Mouse (Mus musculus): ENCODE results near the gene Cwc27. TPM values are rescaled to one million over a fixed set of nuclear protein-coding genes. Genes with fewer than 3 reads are reported as not detected.
A peak's percentile ranks its signal among the peaks of the same experiment; 100 is the strongest.

Gene Cwc27
- polyA plus RNA-seq, 1 experiment: 22.4 TPM

- WGBS: 79% methylated on average over 3 of the region's 3 CpGs
- Histone ChIP-seq H3K27ac (ENCODE audit: control insufficient read depth, insufficient read depth, low read depth, low read length, poor library complexity) (no peak overlapping the region), H3K4me1 (ENCODE audit: control insufficient read depth, insufficient read depth, low read length) (no peaks in the 10 kb centered on the region), H3K4me3 (replicated peaks; ENCODE audit: control insufficient read depth, low read depth, low read length) (no peak overlapping the region)
- TF ChIP-seq CTCF (IDR thresholded peaks at IDR 0.05; ENCODE audit: control insufficient read depth, insufficient read depth, low read length): no peak
- no peak for TF ChIP-seq POLR2A (IDR thresholded peaks at IDR 0.05; ENCODE audit: borderline replicate concordance, control insufficient read depth, low read depth, low read length)
These were observed 124.2 kb downstream of the Cwc27 start for GRCm38 (mm10) chr13:104692710-104693109.

GRCm38 (mm10) chr13:104685537-104685936, 131.4 kb downstream of the Cwc27 start:
- no peaks in the 10 kb centered on the region for H3K4me1 ChIP-seq (ENCODE audit: control insufficient read depth, insufficient read depth, low read length)
- no peak overlapping the region for H3K27ac ChIP-seq (ENCODE audit: control insufficient read depth, insufficient read depth, low read depth, low read length, poor library complexity)
- no peak for TF ChIP-seq CTCF (IDR thresholded peaks at IDR 0.05; ENCODE audit: control insufficient read depth, insufficient read depth, low read length)
- WGBS: 55% methylated on average over 2 of the region's 2 CpGs
- H3K4me3 ChIP-seq (replicated peaks; ENCODE audit: control insufficient read depth, low read depth, low read length): no peak overlapping the region

- TF ChIP-seq POLR2A (IDR thresholded peaks at IDR 0.05; ENCODE audit: borderline replicate concordance, control insufficient read depth, low read depth, low read length) (no peak), CTCF (IDR thresholded peaks at IDR 0.05; ENCODE audit: control insufficient read depth, insufficient read depth, low read length) (no peak)
- WGBS: 84% methylated on average over 6 of the region's 6 CpGs
- H3K27ac ChIP-seq (ENCODE audit: control insufficient read depth, insufficient read depth, low read depth, low read length, poor library complexity): no peak overlapping the region
- H3K4me3 ChIP-seq (replicated peaks; ENCODE audit: control insufficient read depth, low read depth, low read length): no peak overlapping the region
- no peaks in the 10 kb centered on the region for H3K4me1 ChIP-seq (ENCODE audit: control insufficient read depth, insufficient read depth, low read length)
These were observed 132.5 kb downstream of the Cwc27 start for GRCm38 (mm10) chr13:104684361-104685011.

- Histone ChIP-seq H3K27ac (ENCODE audit: control insufficient read depth, insufficient read depth, low read depth, low read length, poor library complexity) (no peak overlapping the region), H3K4me3 (replicated peaks; ENCODE audit: control insufficient read depth, low read depth, low read length) (no peak overlapping the region), H3K4me1 (ENCODE audit: control insufficient read depth, insufficient read depth, low read length) (no peaks in the 10 kb centered on the region)
- no peak for TF ChIP-seq CTCF (IDR thresholded peaks at IDR 0.05; ENCODE audit: control insufficient read depth, insufficient read depth, low read length)
- TF ChIP-seq POLR2A (IDR thresholded peaks at IDR 0.05; ENCODE audit: borderline replicate concordance, control insufficient read depth, low read depth, low read length): no peak
- 67% methylated on average over 1 of the region's 1 CpGs for WGBS
These were observed 135.7 kb downstream of the Cwc27 start for GRCm38 (mm10) chr13:104681212-104681611.

GRCm38 (mm10) chr13:104661188-104661587, 155.8 kb downstream of the Cwc27 start:
- no peak overlapping the region for H3K27ac ChIP-seq (ENCODE audit: control insufficient read depth, insufficient read depth, low read depth, low read length, poor library complexity)
- no peaks in the 10 kb centered on the region for H3K4me1 ChIP-seq (ENCODE audit: control insufficient read depth, insufficient read depth, low read length)
- TF ChIP-seq CTCF (IDR thresholded peaks at IDR 0.05; ENCODE audit: control insufficient read depth, insufficient read depth, low read length): peak; percentile 19; the same call in 1 of the 2 replicates
- TF ChIP-seq POLR2A (IDR thresholded peaks at IDR 0.05; ENCODE audit: borderline replicate concordance, control insufficient read depth, low read depth, low read length): no peak
- no peak overlapping the region for H3K4me3 ChIP-seq (replicated peaks; ENCODE audit: control insufficient read depth, low read depth, low read length)
- 83% methylated on average over 9 of the region's 9 CpGs for WGBS

- Histone ChIP-seq H3K4me1 (ENCODE audit: control insufficient read depth, insufficient read depth, low read length) (no peaks in the 10 kb centered on the region), H3K4me3 (replicated peaks; ENCODE audit: control insufficient read depth, low read depth, low read length) (no peak overlapping the region), H3K27ac (ENCODE audit: control insufficient read depth, insufficient read depth, low read depth, low read length, poor library complexity) (no peak overlapping the region)
- TF ChIP-seq POLR2A (IDR thresholded peaks at IDR 0.05; ENCODE audit: borderline replicate concordance, control insufficient read depth, low read depth, low read length): no peak
- TF ChIP-seq CTCF (IDR thresholded peaks at IDR 0.05; ENCODE audit: control insufficient read depth, insufficient read depth, low read length): no peak
- 87% methylated on average over 7 of the region's 7 CpGs for WGBS
These were observed 156.8 kb downstream of the Cwc27 start for GRCm38 (mm10) chr13:104660042-104660680.

- H3K27ac ChIP-seq (ENCODE audit: control insufficient read depth, insufficient read depth, low read depth, low read length, poor library complexity): no peak overlapping the region
- H3K4me3 ChIP-seq (replicated peaks; ENCODE audit: control insufficient read depth, low read depth, low read length): no peak overlapping the region
- 88% methylated on average over 5 of the region's 5 CpGs for WGBS
- H3K4me1 ChIP-seq (ENCODE audit: control insufficient read depth, insufficient read depth, low read length): no peaks in the 10 kb centered on the region
- no peak for TF ChIP-seq POLR2A (IDR thresholded peaks at IDR 0.05; ENCODE audit: borderline replicate concordance, control insufficient read depth, low read depth, low read length)
- no peak for TF ChIP-seq CTCF (IDR thresholded peaks at IDR 0.05; ENCODE audit: control insufficient read depth, insufficient read depth, low read length)
These were observed 160.2 kb downstream of the Cwc27 start for GRCm38 (mm10) chr13:104656666-104657272.

- no peak overlapping the region for H3K4me3 ChIP-seq (replicated peaks; ENCODE audit: control insufficient read depth, low read depth, low read length)
These were observed 161.8 kb downstream of the Cwc27 start for GRCm38 (mm10) chr13:104655137-104655536.

More at GRCm38 (mm10) chr13:104655137-104655536, 161.8 kb downstream of the Cwc27 start:
- Histone ChIP-seq H3K27ac (ENCODE audit: control insufficient read depth, insufficient read depth, low read depth, low read length, poor library complexity) (no peak overlapping the region), H3K4me1 (ENCODE audit: control insufficient read depth, insufficient read depth, low read length) (no peaks in the 10 kb centered on the region; the same call in 1 of the 2 replicates)
- WGBS: 82% methylated on average over 3 of the region's 3 CpGs
- TF ChIP-seq CTCF (IDR thresholded peaks at IDR 0.05; ENCODE audit: control insufficient read depth, insufficient read depth, low read length): no peak
- no peak for TF ChIP-seq POLR2A (IDR thresholded peaks at IDR 0.05; ENCODE audit: borderline replicate concordance, control insufficient read depth, low read depth, low read length)

Data from bone marrow, adult 2 months (tissue).